Mouse (Mus musculus) CD4-positive, CD25-positive, alpha-beta regulatory T cell, adult 2 months (primary cell): Measurements from ENCODE around the gene St3gal4.
A peak's percentile ranks its signal among the peaks of the same experiment; 100 is the strongest.

Source experiments
- DNase-seq: peaks from one replicate; pipeline ENCODE4 v3.0.0-alpha.2; 2012; ENCODE audit warnings: low read depth, low spot score

Gene St3gal4

DNA sequence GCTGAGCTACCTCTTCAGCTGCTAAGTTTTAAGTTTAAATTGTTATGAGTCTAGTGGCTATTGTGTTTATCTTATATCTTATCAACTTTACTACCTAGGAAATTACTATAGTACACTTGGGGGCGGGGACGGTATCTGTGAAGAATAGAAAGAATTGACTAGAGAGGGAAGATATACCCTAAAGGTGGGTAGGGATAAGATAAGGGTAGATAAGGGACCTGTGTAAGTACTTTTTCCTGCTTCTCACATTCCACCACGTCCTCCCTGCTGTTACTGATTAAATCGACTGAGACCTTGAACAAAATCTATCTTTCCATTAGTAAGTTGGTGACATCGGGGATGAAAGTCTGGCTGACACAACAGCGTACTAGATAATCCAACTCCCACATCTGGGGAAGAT is 70.6 kb downstream of the St3gal4 start:
- no peak for DNase-seq

DNA sequence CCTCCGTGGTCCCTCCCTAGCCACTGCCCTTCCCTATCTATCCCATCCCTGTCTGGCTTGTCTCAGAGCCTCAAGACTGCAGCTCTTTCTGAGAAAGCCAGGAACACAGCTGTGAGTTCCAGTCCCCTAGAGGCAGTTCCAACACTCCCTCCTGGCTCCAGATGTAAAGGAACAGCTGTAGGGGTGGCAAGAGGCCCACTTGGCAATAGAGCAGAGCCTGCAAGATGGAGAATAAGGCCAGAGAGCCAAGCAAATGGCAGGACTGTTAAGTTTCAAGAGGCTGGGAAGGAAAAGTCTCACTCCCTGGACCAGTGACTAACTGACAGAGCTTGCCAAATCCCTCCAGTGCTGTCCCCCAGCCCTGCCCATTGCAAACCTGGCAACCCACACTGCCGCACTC is 73.3 kb downstream of the St3gal4 start:
- no peak for DNase-seq

DNA sequence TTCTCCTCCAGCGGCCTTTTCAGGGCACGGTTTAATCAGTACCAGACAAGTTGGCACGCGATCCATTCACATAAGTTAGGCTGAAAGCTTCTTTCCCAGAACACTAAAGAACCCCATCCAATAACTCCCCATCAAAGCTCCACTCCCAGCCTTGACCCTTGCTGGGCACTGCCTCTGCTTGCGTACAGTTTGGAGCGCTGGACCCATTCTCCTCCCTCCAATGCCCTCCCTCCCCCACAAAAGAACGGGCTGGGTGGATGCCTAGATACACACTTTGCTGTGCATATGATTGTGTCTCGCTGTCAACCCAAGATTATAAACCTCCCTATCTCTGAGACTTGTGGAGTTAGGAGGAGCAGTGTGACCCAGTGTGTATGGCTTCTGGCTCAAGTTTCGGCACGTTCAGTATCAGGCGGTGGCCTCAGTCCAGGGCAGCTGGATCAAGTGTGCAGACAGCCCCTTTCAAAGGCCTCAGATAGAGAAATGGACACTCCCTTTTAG is 74.0 kb downstream of the St3gal4 start:
- no peak for DNase-seq

DNA sequence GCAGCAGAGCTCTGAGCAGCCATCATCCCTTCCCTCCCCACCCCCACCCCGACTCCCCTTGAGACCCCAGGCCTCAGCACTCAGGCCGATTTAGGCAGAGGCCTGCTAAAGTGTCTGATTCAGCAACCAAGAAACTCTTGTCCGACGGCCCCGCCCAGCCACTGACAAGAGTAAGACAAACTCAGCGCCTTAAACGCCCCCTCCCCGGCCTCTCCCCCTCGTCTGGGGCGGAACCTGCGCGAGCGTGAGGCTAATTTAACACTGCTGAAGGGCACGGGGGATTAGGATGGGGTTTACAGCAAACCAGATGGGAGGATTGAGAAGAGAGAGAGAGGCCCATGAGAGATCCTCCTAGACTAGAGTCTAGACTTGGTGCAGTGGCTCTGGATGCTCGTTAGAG is 74.6 kb downstream of the St3gal4 start:
- no peak for DNase-seq

DNA sequence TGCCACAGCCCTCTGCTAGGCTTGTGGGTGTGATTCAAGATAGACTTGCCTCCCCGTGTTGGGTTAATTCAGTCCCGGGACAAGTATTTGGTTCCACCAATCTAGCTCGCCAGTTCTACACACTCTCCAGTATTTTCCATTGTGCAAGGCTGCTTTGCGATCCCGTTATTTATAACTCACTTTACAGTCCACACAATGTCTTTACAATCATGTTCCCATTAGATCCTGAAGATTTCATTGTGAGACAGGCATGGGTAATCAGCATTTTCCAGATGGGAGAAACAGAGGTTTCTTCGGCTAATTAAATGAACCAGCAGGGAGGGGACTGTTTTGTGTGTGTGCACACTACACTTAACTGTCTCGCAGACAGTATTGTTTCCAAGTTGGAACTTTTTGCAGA is 75.4 kb downstream of the St3gal4 start:
- no peak for DNase-seq

DNA sequence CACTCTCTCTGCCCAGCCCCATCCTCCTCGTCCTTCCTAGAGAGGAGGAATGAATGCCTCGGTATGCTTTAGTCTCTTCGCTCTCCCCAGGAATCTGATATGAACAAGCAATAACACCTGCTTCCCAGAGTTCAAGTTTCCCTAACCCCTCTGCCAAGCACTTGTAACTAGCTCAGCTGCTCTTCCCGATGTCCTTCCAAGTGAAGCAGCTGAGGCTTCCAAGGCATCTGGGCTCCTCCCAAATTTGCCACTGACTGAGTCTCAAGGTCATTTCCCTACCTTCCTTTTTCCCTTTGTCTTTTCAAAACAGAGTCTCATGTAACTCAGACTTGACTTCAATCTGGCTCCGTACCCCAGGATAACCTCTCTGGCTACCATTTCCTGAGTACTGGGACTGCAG is 77.6 kb downstream of the St3gal4 start:
- DNase-seq: no peak

GRCm38 (mm10) chr9:35039846-35040245 is 79.2 kb downstream of the St3gal4 start:
- no peak for DNase-seq

DNA sequence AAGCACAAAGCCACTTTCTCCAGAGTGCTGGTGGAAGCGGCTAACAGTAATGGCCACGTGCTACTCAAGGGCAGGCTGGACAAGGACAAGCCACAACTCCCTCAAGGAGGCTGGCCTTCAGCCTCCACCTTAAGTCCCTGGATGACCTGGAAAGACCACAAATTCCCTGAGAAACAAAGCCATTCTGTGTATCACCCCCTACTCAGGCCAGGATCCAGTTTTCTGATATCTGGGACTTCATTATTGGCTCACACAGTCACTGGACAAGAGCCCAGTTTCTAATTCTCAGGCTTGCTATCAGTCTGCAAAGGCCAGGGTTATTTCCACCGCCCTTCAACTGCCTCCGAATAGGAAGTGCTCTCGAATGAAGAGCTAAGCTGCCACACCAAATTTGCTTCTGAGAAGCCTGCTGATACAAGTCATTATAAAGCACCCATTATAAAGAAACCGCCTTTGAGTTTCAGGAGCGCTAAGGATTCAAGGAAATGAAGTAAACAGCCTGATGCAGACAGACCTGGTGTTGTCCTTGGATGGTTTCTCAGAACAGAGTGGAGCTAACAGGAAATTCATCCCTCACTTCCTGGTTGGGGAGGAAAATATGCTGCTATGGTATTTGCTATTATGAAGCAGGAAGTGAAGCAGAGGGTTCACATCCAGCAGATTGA is 80.0 kb downstream of the St3gal4 start:
- DNase-seq: no peak

DNA sequence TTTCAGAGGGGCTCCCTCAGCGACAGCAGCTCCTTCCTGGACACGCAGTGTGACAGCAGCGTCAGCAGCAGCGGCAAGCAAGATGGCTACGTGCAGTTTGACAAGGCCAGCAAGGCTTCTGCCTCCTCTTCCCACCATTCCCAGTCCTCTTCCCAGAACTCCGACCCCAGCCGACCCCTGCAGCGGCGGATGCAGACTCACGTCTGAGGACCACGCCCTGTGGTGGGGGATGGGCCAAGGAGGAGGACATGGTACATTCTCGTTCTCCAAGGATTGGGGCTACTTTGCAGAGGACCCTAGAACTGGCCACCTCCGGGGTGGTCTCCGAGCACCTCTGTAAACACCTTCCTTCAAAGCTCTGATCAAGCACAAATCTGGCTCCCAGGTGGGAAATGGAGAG is 84.0 kb downstream of the St3gal4 start:
- no peak for DNase-seq

DNA sequence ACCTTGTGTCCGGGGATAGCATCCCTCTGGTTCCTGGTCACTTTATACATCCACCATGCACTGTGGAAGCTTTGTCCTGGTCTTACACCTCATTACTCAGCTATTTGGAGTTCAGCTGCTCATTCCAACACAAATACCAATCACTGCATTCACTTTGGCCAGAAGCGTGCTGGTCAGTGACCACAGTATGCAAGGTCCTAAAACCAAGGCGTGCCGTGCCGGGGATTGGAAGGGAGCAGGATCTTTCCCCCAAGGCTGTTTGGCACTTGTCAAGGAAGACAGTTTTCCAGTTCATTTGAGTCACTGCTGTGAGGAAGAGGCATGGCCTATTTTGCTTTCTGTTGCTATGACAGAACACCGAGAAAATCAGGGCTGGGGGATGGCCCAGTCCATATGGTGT is 86.6 kb downstream of the St3gal4 start:
- no peak for DNase-seq

DNA sequence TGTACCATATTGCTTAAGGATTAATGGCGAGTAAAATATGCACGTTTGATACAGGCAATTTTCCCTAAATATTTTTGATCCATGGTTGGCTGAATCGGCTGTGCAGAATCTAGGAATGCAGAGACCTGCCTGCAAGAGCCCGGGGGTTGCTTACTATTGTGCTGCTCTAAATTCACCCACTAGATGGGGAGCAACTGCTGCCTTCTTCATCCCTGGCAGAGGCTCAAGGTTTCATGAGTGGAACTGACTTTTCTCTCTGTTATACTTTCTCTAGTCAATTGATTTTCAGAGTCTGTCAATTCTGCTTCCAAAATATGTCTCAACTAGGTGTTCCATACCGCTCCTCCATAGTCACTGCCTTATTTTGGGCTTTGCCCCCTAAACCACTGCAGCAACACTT is 88.2 kb downstream of the St3gal4 start:
- DNase-seq: peak; percentile 15

- no peak for DNase-seq
These were observed 91.6 kb downstream of the St3gal4 start for GRCm38 (mm10) chr9:35027382-35027997.

DNA sequence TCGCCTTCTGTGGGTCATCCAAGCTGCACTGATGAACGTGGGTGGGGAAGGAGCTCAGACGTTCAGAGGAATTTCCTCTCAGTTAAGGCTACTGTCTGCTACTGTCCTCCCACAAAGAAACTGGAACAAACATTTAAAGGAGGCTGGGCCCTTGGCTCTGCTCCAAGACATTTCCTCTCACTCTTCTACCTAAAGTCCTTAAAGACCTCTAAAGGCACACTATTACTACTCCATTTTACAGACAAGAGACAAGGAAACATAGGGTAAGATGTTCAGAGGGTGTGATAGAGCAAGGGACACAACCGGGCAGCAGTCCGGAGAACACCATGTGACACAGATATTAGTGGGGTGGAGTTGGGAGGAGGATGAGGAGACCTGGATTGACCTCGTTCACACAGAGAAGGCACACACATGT is 92.2 kb downstream of the St3gal4 start:
- no peak for DNase-seq

- no peak for DNase-seq
These were observed 92.8 kb downstream of the St3gal4 start for GRCm38 (mm10) chr9:35026311-35026710.

GRCm38 (mm10) chr9:35024591-35025496 is 94.2 kb downstream of the St3gal4 start:
- no peak for DNase-seq

DNA sequence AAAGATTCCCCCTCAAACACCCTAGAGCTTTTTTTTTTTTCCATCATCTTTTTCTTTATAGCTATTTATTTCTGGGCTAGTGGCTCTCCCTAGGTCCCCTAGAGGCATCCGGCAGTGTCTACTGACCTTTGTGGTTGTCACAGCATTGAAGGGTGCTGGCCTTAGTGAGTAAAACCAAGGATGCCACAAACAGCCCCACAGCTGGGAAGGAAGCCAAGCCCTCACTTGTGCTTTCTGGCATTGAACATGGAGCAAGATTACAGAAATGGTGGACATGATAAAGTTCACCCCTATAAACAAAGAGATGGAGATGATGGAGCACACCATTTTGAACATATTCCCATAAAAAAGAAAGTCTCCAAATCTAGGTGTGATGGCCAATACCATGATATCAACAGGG is 97.3 kb downstream of the St3gal4 start:
- no peak for DNase-seq

DNA sequence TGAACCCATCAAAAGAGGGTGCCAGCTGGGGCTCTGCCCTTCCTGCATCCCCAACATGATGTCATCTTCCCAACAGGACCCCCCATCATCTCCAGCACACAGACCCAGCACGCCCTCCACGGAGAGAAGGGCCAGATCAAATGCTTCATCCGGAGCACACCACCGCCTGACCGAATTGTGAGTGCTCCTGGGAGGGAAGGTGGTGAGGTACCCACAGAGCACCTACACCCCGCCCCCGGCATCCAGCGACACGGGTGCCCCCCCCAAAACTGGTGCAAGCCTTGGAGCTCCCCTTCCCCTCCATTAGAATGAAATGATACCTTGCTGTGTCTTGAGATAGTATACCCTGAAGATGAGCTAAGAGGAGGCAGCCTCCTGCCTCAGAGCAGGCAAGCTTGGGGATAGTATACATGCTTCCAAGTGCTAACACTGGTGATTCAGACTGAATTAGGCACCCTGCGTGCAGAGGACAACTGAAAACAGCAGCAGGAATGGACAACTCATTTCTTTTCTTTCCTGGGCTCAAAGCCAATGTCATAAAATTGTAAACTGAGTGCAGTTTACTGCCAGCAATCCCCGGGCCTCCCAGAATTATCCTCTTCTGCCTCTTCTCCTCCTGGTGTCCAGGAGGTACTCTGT is 98.9 kb downstream of the St3gal4 start:
- no peak for DNase-seq

- DNase-seq: peak; percentile 14
These were observed 99.7 kb downstream of the St3gal4 start for GRCm38 (mm10) chr9:35019372-35019771.

DNA sequence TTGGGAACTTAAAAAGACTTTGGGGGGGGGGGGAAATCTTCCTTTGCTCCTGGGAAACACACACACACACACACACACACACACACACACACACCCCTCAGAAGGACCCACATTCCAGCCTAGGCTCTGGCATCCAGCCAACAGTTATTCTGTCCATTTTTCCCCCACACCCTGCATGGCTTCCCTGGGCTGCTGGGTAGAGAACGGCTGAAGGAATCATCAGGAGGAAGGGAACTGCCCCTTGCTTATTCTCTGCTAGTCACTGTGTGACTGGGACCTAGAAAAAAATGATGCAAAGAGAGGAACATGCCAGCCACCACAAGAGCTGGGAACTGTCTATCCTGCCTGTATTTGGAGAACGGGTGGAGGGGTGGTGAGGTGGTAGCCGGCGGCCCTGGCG is 101.0 kb downstream of the St3gal4 start:
- no peak for DNase-seq

- no peak for DNase-seq
These were observed 101.5 kb downstream of the St3gal4 start for GRCm38 (mm10) chr9:35017563-35017962.

GRCm38 (mm10) chr9:35016762-35017161 is 102.3 kb downstream of the St3gal4 start:
- DNase-seq: peak; percentile 61
